Mouse (Mus musculus): Measurements from ENCODE around the gene Nbea.

Nbea gene

GRCm38 (mm10) chr3:55828481-55829256 lies 354.8 kb downstream of the Nbea start:
- DNase-seq (ENCODE audit: low read depth, low spot score), result no peak

GRCm38 (mm10) chr3:55824864-55825263 lies 358.6 kb downstream of the Nbea start:
- no peak for DNase-seq (ENCODE audit: low read depth, low spot score)

DNA sequence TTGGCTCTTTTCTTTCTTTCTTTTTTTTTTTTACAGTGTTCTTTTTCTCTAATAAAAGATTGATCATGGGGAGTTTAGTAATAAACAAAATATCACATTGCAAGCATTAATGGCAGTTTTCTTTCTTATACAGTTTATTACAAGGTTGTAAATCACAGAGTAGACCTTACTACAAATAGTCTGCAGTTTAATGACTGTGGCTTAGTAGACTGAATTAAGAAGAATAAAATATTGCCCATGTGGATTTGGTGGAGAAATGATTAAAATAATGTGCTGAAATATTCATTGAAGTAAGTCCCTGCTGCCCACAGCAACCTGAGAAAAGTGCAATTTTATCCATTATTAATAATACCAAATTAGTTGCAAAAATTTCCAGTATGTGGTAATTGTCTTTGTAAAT lies 363.9 kb downstream of the Nbea start:
- no peak for DNase-seq (ENCODE audit: low read depth, low spot score)

- DNase-seq (ENCODE audit: low read depth, low spot score), result no peak
Measured at GRCm38 (mm10) chr3:55818082-55818481, 365.4 kb downstream of the Nbea start.

- DNase-seq (ENCODE audit: low read depth, low spot score), result no peak
Measured at GRCm38 (mm10) chr3:55816638-55817375, 366.7 kb downstream of the Nbea start.

GRCm38 (mm10) chr3:55816096-55816495 lies 367.4 kb downstream of the Nbea start:
- no peak for DNase-seq (ENCODE audit: low read depth, low spot score)

DNA sequence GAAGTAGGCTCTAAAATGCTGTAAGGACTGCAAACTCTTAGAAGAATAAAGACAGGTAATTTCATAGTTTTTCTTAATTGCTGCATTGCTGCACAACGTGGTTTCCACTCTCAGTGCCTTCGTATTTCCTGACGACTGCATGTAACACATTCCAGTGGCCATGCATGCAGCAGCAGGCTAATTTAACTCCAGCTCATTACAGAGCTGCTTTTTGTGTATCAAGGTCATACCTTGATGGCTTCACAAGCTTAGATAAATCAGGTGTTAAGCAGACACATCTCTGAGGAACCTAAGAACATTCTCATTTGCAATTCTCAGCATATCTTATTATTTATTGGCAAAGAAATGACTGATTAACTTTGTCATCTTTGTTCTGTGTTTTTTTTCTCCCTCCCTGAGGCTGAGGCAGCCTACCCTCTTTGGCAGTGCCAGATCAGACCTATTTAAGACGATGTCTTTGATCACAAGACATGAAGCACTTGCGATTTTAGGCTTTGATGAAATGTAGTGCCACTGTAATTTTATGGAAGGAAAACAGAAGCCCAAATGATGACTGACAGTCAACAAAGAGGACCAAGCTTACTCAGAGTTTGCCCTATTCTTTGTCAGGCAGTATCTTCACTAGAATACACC lies 368.4 kb downstream of the Nbea start:
- DNase-seq (ENCODE audit: low read depth, low spot score), result no peak

GRCm38 (mm10) chr3:55794768-55795167 lies 388.7 kb downstream of the Nbea start:
- no peak for DNase-seq (ENCODE audit: low read depth, low spot score)

GRCm38 (mm10) chr3:55793842-55794575 lies 389.5 kb downstream of the Nbea start:
- DNase-seq (ENCODE audit: low read depth, low spot score), result no peak

- DNase-seq (ENCODE audit: low read depth, low spot score), result no peak
Measured at GRCm38 (mm10) chr3:55792251-55792650, 391.2 kb downstream of the Nbea start.

GRCm38 (mm10) chr3:55790609-55791008 lies 392.9 kb downstream of the Nbea start:
- DNase-seq (ENCODE audit: low read depth, low spot score), result no peak

DNA sequence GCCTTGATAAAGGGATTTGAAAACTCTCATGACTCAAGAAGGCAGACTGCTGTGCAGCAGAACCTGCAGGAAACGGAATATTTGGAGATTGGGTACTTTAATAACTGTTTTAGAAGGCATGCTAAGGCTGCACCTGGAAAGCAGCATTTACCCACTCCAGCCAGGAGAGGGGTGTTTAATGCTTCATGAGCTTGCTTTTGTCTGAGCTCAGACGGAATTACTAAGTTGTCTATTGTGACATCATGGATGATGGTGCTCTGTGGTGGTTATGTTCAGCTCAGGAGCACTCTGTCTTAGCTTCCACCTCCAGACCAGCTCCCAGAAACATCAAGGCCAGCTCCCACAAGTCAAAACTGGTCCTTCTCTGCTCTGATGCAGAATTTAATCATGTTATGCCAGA lies 393.6 kb downstream of the Nbea start:
- no peak for DNase-seq (ENCODE audit: low read depth, low spot score)

DNA sequence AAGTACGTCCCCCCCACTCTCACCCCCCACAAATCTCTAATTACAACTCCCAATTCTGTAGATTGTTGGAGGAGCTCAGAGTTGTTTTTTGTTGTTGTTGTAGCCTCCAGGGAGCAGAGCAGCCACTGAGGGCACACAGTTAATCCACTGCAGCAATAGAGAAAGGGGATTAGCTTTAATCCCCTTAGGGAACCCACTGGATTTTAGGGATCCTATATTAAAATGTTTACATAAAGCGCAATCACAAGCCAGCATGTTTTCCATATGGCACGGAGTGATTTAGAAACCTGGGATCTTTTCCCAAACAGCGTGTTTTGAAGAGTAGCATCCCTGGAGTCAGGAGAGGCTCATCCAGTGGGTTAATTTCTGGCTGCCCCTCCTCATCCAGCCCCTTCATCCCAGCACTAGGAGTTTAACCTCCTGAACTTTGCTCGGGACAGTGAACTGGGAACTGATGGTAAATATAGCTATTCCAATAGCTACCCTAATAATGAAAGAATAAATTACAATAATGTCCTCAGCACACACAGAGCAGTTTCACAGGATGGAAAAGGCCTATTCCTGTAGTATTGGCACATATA lies 394.8 kb downstream of the Nbea start:
- no peak for DNase-seq (ENCODE audit: low read depth, low spot score)

DNA sequence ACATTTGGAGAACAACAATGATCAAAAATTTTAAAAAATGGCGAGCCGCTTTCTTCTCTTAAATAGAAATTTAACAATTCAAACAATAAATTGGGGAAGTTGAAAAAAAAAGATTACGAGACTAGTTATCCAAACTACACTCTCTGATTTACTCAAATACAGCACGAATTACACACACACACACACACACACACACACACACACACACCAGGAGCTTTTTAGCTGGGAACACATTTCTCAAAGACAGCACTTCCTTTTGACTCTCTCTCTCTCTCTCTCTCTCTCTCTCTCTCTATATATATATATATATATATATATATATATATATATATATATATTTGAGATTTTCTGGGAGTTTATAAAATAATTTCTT lies 395.3 kb downstream of the Nbea start:
- DNase-seq (ENCODE audit: low read depth, low spot score), result no peak

GRCm38 (mm10) chr3:55787487-55788213 lies 395.9 kb downstream of the Nbea start:
- DNase-seq (ENCODE audit: low read depth, low spot score), result peak; percentile 69

- no peak for DNase-seq (ENCODE audit: low read depth, low spot score)
Measured at GRCm38 (mm10) chr3:55786835-55787486, 396.5 kb downstream of the Nbea start.

- no peak for DNase-seq (ENCODE audit: low read depth, low spot score)
Measured at GRCm38 (mm10) chr3:55785981-55786725, 397.3 kb downstream of the Nbea start.

DNA sequence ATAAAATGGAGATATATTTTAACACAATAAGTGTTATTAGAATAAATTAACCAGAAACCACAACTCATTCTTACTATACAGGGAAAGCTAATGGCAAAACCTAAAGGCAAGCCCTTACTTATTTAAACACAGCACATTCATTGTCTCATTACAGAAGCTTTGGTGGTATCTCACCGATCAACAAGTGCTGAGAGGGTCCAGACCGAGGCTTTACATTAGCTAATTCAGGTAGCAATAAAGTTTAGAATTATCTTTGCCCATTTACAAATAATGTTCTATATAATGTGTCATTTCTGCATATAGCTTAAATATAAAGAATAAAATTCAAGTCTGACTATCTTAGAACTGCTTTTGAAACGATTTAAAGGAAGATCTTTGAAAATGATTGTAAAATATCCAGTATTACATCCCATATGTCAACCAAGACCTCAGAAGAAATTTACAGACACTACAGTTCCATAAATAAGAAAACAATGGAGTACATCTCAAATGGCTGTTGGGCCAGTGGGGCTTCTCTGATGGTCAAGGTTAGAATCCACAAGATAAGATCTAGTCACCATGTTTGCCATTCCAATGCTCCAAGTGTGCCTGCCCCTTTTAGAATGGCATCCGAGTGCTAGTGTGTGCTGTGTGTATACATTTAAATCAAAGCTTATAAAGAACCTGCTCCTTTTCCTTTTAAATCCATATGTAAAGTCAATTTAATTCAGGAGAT lies 398.1 kb downstream of the Nbea start:
- DNase-seq (ENCODE audit: low read depth, low spot score), result no peak

DNA sequence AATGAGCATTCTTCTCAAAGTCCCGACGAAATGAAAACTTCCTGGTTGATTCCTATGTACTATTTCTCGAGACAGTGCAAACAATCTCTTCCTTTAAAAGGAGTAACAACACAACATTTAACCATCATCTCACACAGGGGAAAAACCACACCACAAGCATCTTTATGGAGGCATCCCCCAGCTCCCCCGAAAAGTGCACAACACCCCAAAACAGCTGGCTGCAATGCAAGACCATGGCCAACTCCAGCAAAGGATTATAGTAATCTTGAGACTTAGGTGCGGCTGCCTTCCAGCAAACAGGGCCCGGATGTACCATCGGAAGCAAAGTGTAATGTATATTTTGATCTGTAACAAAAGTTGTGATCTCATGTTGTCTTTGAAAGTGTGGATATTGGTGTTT lies 399.4 kb downstream of the Nbea start:
- DNase-seq (ENCODE audit: low read depth, low spot score), result no peak

Data from forelimb bud, embryonic 11.5 days (tissue).